Mouse (Mus musculus) embryonic fibroblast, embryonic 13.5 days (primary cell): Measurements from ENCODE around the gene Trib2.

Experiments used
- CTCF ChIP-seq: IDR thresholded peaks from 2 replicates; pipeline ENCODE4 v1.5.1; 2011; ENCODE audit warnings: mild to moderate bottlenecking, control low read depth, low read length, moderate library complexity, borderline replicate concordance; ENCODE audit not compliant: insufficient read depth
- POLR2A ChIP-seq: IDR thresholded peaks from 2 replicates; pipeline ENCODE4 v1.6.1; 2011; ENCODE audit warnings: low read depth, mild to moderate bottlenecking, control low read depth, low read length, moderate library complexity

GRCm38 (mm10) chr12:15816254-15816605, 492 bp downstream of the Trib2 start:
- no peak for TF ChIP-seq CTCF
- peak; percentile 60; the same call in 1 of the 2 replicates for TF ChIP-seq POLR2A
